Mouse (Mus musculus): Measurements from ENCODE around the gene Babam2. TPM values are rescaled to one million over a fixed set of nuclear protein-coding genes. Genes with fewer than 3 reads are reported as not detected.

The Babam2 gene
- total and polyA plus RNA-seq, 3 experiments: 44.6 to 214 (median 65.0) TPM

GRCm38 (mm10) chr5:32069566-32070169 is 372.2 kb downstream of the Babam2 start:
- peaks cover 28% of the 10 kb centered on the region for H3K36me3 ChIP-seq (replicated peaks)
- H3K9me3 ChIP-seq (replicated peaks): no peaks in the 10 kb centered on the region
- H3K4me3 ChIP-seq (ENCODE audit: low read depth, low read length): no peak overlapping the region
- DNase-seq (ENCODE audit: low spot score) (no peak), ATAC-seq (ENCODE audit: extremely low read depth, insufficient number of reproducible peaks, low FRiP score, poor library complexity, severe bottlenecking) (no peak)
- no peaks in the 10 kb centered on the region for H3K4me1 ChIP-seq (ENCODE audit: insufficient read depth, low read depth, low read length)
- no peaks in the 10 kb centered on the region for H3K27me3 ChIP-seq (ENCODE audit: insufficient read depth, low read length)
- no peak for TF ChIP-seq POLR2AphosphoS5 (IDR thresholded peaks at IDR 0.05; ENCODE audit: insufficient replicate concordance, low read depth, low read length)
- TF ChIP-seq GATA1 (IDR thresholded peaks at IDR 0.05; ENCODE audit: borderline replicate concordance, low read length): no peak
- no peak for TF ChIP-seq GATA2 (IDR thresholded peaks at IDR 0.05; ENCODE audit: borderline replicate concordance, low read depth, low read length)
- TF ChIP-seq CTCF (IDR thresholded peaks at IDR 0.05; ENCODE audit: low read depth, low read length): no peak
- TF ChIP-seq TAL1 (conservative IDR thresholded peaks at IDR 0.05; ENCODE audit: low read depth, low read length): no peak

- Histone ChIP-seq H3K4me3 (ENCODE audit: low read depth, low read length) (no peak overlapping the region), H3K9me3 (replicated peaks) (no peaks in the 10 kb centered on the region), H3K27me3 (ENCODE audit: insufficient read depth, low read length) (no peaks in the 10 kb centered on the region), H3K36me3 (replicated peaks) (peaks cover 26% of the 10 kb centered on the region), H3K4me1 (ENCODE audit: insufficient read depth, low read depth, low read length) (no peaks in the 10 kb centered on the region)
- TF ChIP-seq GATA2 (IDR thresholded peaks at IDR 0.05; ENCODE audit: borderline replicate concordance, low read depth, low read length): no peak
- TF ChIP-seq POLR2AphosphoS5 (IDR thresholded peaks at IDR 0.05; ENCODE audit: insufficient replicate concordance, low read depth, low read length): no peak
- TF ChIP-seq TAL1 (conservative IDR thresholded peaks at IDR 0.05; ENCODE audit: low read depth, low read length): no peak
- no peak for TF ChIP-seq CTCF (IDR thresholded peaks at IDR 0.05; ENCODE audit: low read depth, low read length)
- TF ChIP-seq GATA1 (IDR thresholded peaks at IDR 0.05; ENCODE audit: borderline replicate concordance, low read length): no peak
- ATAC-seq (ENCODE audit: extremely low read depth, insufficient number of reproducible peaks, low FRiP score, poor library complexity, severe bottlenecking) (no peak), DNase-seq (ENCODE audit: low spot score) (no peak)
Measured at GRCm38 (mm10) chr5:32070781-32071180, 373.3 kb downstream of the Babam2 start.

GRCm38 (mm10) chr5:32071314-32071713 is 373.8 kb downstream of the Babam2 start:
- Histone ChIP-seq H3K27me3 (ENCODE audit: insufficient read depth, low read length) (no peaks in the 10 kb centered on the region), H3K36me3 (replicated peaks) (peaks cover 22% of the 10 kb centered on the region), H3K9me3 (replicated peaks) (no peaks in the 10 kb centered on the region), H3K4me3 (ENCODE audit: low read depth, low read length) (no peak overlapping the region), H3K4me1 (ENCODE audit: insufficient read depth, low read depth, low read length) (no peaks in the 10 kb centered on the region)
- ATAC-seq (ENCODE audit: extremely low read depth, insufficient number of reproducible peaks, low FRiP score, poor library complexity, severe bottlenecking) (no peak), DNase-seq (ENCODE audit: low spot score) (no peak)
- no peak for TF ChIP-seq POLR2AphosphoS5 (IDR thresholded peaks at IDR 0.05; ENCODE audit: insufficient replicate concordance, low read depth, low read length)

GRCm38 (mm10) chr5:32071824-32072223 is 374.3 kb downstream of the Babam2 start:
- H3K4me1 ChIP-seq (ENCODE audit: insufficient read depth, low read depth, low read length): no peaks in the 10 kb centered on the region
- ATAC-seq (ENCODE audit: extremely low read depth, insufficient number of reproducible peaks, low FRiP score, poor library complexity, severe bottlenecking) (no peak), DNase-seq (ENCODE audit: low spot score) (no peak)
- no peaks in the 10 kb centered on the region for H3K9me3 ChIP-seq (replicated peaks)
- H3K36me3 ChIP-seq (replicated peaks): peaks cover 20% of the 10 kb centered on the region
- TF ChIP-seq GATA2 (IDR thresholded peaks at IDR 0.05; ENCODE audit: borderline replicate concordance, low read depth, low read length): no peak
- TF ChIP-seq TAL1 (conservative IDR thresholded peaks at IDR 0.05; ENCODE audit: low read depth, low read length): no peak
- TF ChIP-seq POLR2AphosphoS5 (IDR thresholded peaks at IDR 0.05; ENCODE audit: insufficient replicate concordance, low read depth, low read length): no peak
- no peak for TF ChIP-seq GATA1 (IDR thresholded peaks at IDR 0.05; ENCODE audit: borderline replicate concordance, low read length)
- no peak for TF ChIP-seq CTCF (IDR thresholded peaks at IDR 0.05; ENCODE audit: low read depth, low read length)
- H3K27me3 ChIP-seq (ENCODE audit: insufficient read depth, low read length): no peaks in the 10 kb centered on the region
- H3K4me3 ChIP-seq (ENCODE audit: low read depth, low read length): no peak overlapping the region

GRCm38 (mm10) chr5:32072877-32073276 is 375.4 kb downstream of the Babam2 start:
- Histone ChIP-seq H3K4me1 (ENCODE audit: insufficient read depth, low read depth, low read length) (no peaks in the 10 kb centered on the region), H3K27me3 (ENCODE audit: insufficient read depth, low read length) (no peaks in the 10 kb centered on the region), H3K4me3 (ENCODE audit: low read depth, low read length) (no peak overlapping the region), H3K36me3 (replicated peaks) (peaks cover 25% of the 10 kb centered on the region), H3K9me3 (replicated peaks) (no peaks in the 10 kb centered on the region)
- ATAC-seq (ENCODE audit: extremely low read depth, insufficient number of reproducible peaks, low FRiP score, poor library complexity, severe bottlenecking) (no peak), DNase-seq (ENCODE audit: low spot score) (no peak)
- TF ChIP-seq POLR2AphosphoS5 (IDR thresholded peaks at IDR 0.05; ENCODE audit: insufficient replicate concordance, low read depth, low read length): no peak
- no peak for TF ChIP-seq TAL1 (conservative IDR thresholded peaks at IDR 0.05; ENCODE audit: low read depth, low read length)
- no peak for TF ChIP-seq CTCF (IDR thresholded peaks at IDR 0.05; ENCODE audit: low read depth, low read length)
- no peak for TF ChIP-seq GATA2 (IDR thresholded peaks at IDR 0.05; ENCODE audit: borderline replicate concordance, low read depth, low read length)
- no peak for TF ChIP-seq GATA1 (IDR thresholded peaks at IDR 0.05; ENCODE audit: borderline replicate concordance, low read length)

- Histone ChIP-seq H3K9me3 (replicated peaks) (no peaks in the 10 kb centered on the region), H3K36me3 (replicated peaks) (peaks cover 31% of the 10 kb centered on the region), H3K27me3 (ENCODE audit: insufficient read depth, low read length) (no peaks in the 10 kb centered on the region), H3K4me1 (ENCODE audit: insufficient read depth, low read depth, low read length) (no peaks in the 10 kb centered on the region), H3K4me3 (ENCODE audit: low read depth, low read length) (no peak overlapping the region)
- ATAC-seq (ENCODE audit: extremely low read depth, insufficient number of reproducible peaks, low FRiP score, poor library complexity, severe bottlenecking): no peak
- TF ChIP-seq GATA1 (IDR thresholded peaks at IDR 0.05; ENCODE audit: borderline replicate concordance, low read length): no peak
- TF ChIP-seq CTCF (IDR thresholded peaks at IDR 0.05; ENCODE audit: low read depth, low read length): no peak
- TF ChIP-seq TAL1 (conservative IDR thresholded peaks at IDR 0.05; ENCODE audit: low read depth, low read length): no peak
- TF ChIP-seq POLR2AphosphoS5 (IDR thresholded peaks at IDR 0.05; ENCODE audit: insufficient replicate concordance, low read depth, low read length): no peak
- TF ChIP-seq GATA2 (IDR thresholded peaks at IDR 0.05; ENCODE audit: borderline replicate concordance, low read depth, low read length): no peak
- DNase-seq (ENCODE audit: low spot score): no peak
Measured at GRCm38 (mm10) chr5:32074053-32074452, 376.6 kb downstream of the Babam2 start.
